Mouse (Mus musculus) embryonic facial prominence, embryonic 14.5 days (tissue): ENCODE measurements around the gene Txlna. TPM values are rescaled to one million over a fixed set of nuclear protein-coding genes. Genes with fewer than 3 reads are reported as not detected.

ENCODE experiments used
- ATAC-seq: fragments of 200-750 bp; cut with Nextera tagmentation; 2 replicates; pipeline ENCODE4 v1.8.0; 2017; ENCODE audit warnings: low read depth, moderate number of reproducible peaks, moderate TSS enrichment
- DNase-seq: peaks from one replicate; pipeline ENCODE4 v3.0.0-alpha.2; 2015; ENCODE audit warnings: low spot score
- H3K27ac ChIP-seq: fragments of 300-500 bp; sonication (generic); replicated peaks from 2 replicates; pipeline ENCODE4 v1.5.1; 2014; ENCODE audit warnings: low read depth, mild to moderate bottlenecking, low read length, moderate library complexity
- H3K27me3 ChIP-seq: fragments of 300-500 bp; sonication (generic); replicated peaks from 2 replicates; pipeline ENCODE4 v1.6.1; 2014; ENCODE audit warnings: low read length; ENCODE audit not compliant: control insufficient read depth, insufficient read depth
- H3K36me3 ChIP-seq: fragments of 300-500 bp; sonication (generic); 2 replicates; pipeline ENCODE4 v1.6.1; 2014; ENCODE audit warnings: low read length, mixed read lengths; ENCODE audit not compliant: control insufficient read depth, insufficient read depth
- H3K4me1 ChIP-seq: fragments of 300-500 bp; sonication (generic); 2 replicates; pipeline ENCODE4 v1.6.1; 2014; ENCODE audit warnings: antibody characterized with exemption, low read length; ENCODE audit not compliant: control insufficient read depth, insufficient read depth
- H3K4me2 ChIP-seq: fragments of 300-500 bp; sonication (generic); 2 replicates; pipeline ENCODE4 v1.6.1; 2014; ENCODE audit warnings: low read depth, mild to moderate bottlenecking, low read length, moderate library complexity, mixed read lengths
- H3K4me3 ChIP-seq: fragments of 300-500 bp; sonication (generic); 2 replicates; pipeline ENCODE4 v1.5.1; 2014; ENCODE audit warnings: low read depth, mild to moderate bottlenecking, low read length
- H3K9ac ChIP-seq: fragments of 300-500 bp; sonication (generic); 2 replicates; pipeline ENCODE4 v1.6.1; 2014; ENCODE audit warnings: low read depth, mild to moderate bottlenecking, low read length, moderate library complexity, mixed read lengths
- H3K9me3 ChIP-seq: fragments of 300-500 bp; sonication (generic); 2 replicates; pipeline ENCODE4 v1.6.1; 2016; ENCODE audit warnings: low read length; ENCODE audit not compliant: control insufficient read depth
- WGBS: fragments of 180-500 bp; shearing (Covaris S2); extraction: QIAGEN DNeasy Blood & Tissue Kit; methylation state at CpG from one replicate; pipeline ENCODE4 v1.1.7; 2014; 5-methylcytosine and 5-hydroxymethylcytosine counted together
- microRNA-seq: library from miRNA; unstranded; fragments of <30 nt; microRNA quantifications from one replicate; pipeline ENCODE4, GENCODE M21; 2016; ENCODE audit warnings: borderline number of aligned reads
- polyA plus RNA-seq: library from polyadenylated mRNA; unstranded; fragments of >200 nt; fragmentation: Nextera tagmentation; extraction: Ambion mirVana; gene quantifications from 2 replicates; pipeline ENCODE4 v1.2.1, GENCODE M21; 2014

The Txlna gene
- polyA plus RNA-seq, 1 experiment from 2014 or later = 96.7 TPM

DNA sequence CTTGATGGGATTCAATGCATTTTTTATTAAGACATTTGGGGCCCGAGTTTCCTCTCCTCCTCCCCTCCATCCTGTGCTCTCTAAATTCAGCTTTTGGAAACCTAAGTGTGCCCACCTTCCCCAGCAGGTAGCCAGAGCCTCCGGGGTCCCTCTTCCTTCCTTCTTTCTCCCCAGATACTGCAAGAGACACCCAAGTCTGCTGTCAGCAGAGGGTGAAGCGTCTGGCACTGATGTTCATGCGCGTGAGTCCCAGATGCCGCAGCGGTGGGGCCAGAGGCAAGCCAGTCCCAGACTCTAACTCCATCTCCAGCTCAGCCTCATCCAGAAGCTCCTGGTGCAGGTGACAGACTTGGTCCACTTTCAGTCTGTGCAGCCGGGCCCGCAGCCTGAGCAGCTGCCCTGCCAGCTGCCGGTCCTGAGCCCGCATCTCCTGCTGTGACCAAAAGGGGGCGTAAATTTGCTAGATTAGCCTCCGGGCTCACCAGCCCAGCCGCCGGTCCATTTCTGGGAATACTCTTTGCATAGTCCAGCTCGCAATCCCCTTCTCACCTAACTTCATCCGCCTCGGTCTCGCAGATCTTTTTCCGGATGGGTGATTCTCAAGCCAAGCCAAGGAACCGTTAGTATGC lies 63.9 kb downstream of the Txlna start:
- peak overlapping the region; percentile 15 for H3K4me2 ChIP-seq
- no peaks in the 10 kb centered on the region for H3K4me1 ChIP-seq
- H3K36me3 ChIP-seq = no peaks in the 10 kb centered on the region
- no peak for ATAC-seq
- no peaks in the 10 kb centered on the region for H3K27me3 ChIP-seq
- H3K4me3 ChIP-seq = no peak overlapping the region
- no peaks in the 10 kb centered on the region for H3K9me3 ChIP-seq
- 0 out of 2 replicates have a peak overlapping the region, but pooled peaks have one; percentile 10 for H3K9ac ChIP-seq
- DNase-seq = peak; percentile 70
- 33% methylated on average over 21 of the region's 21 CpGs for WGBS
- no peak overlapping the region for H3K27ac ChIP-seq

Small RNAs within 50 kb of the gene (microRNA-seq; reads per million reads assigned to microRNA genes)
- gene Mir7016 = 1.2 reads per million

Other genes with a start within 250 kb of the Txlna start
- 1.3 TPM in 2 replicates for gene Zbtb8b, start 200.2 kb downstream of the Txlna start, polyA plus RNA-seq
- gene Bsdc1, start 179.5 kb downstream of the Txlna start, polyA plus RNA-seq = 27.7 and 29.0 TPM in 2 replicates
- not detected in 2 replicates for gene Tssk3, start 150.0 kb downstream of the Txlna start, polyA plus RNA-seq
- not detected in 2 replicates for gene Fam229a, start 149.9 kb downstream of the Txlna start, polyA plus RNA-seq
- 488 and 603 TPM in 2 replicates for gene Marcksl1, start 127.5 kb downstream of the Txlna start, polyA plus RNA-seq
- 179 and 200 TPM in 2 replicates for gene Hdac1, start 98.4 kb downstream of the Txlna start, polyA plus RNA-seq
- gene Lck, start 67.4 kb downstream of the Txlna start, polyA plus RNA-seq = 4.7 and 6.4 TPM in 2 replicates
- 6.4 and 6.9 TPM in 2 replicates for gene Fam167b, start 62.5 kb downstream of the Txlna start, polyA plus RNA-seq
- gene Eif3i, start 40.4 kb downstream of the Txlna start, polyA plus RNA-seq = 288 and 308 TPM in 2 replicates
- 166 and 174 TPM in 2 replicates for gene Tmem234, start 40.4 kb downstream of the Txlna start, polyA plus RNA-seq
- 1.7 and 2.4 TPM in 2 replicates for gene Dcdc2b, start 26.8 kb downstream of the Txlna start, polyA plus RNA-seq
- 26.6 and 29.3 TPM in 2 replicates for gene Iqcc, start 22.0 kb downstream of the Txlna start, polyA plus RNA-seq
- 49.7 and 50.5 TPM in 2 replicates for gene Ccdc28b, start 17.1 kb downstream of the Txlna start, polyA plus RNA-seq
- gene Kpna6, start 31.7 kb upstream of the Txlna start, polyA plus RNA-seq = 14.1 and 14.8 TPM in 2 replicates
- 22.1 and 25.0 TPM in 2 replicates for gene Tmem39b, start 55.8 kb upstream of the Txlna start, polyA plus RNA-seq
- gene Khdrbs1, start 101.2 kb upstream of the Txlna start, polyA plus RNA-seq = 94.2 and 104 TPM in 2 replicates
- gene Ptp4a2, start 170.2 kb upstream of the Txlna start, polyA plus RNA-seq = 306 and 319 TPM in 2 replicates